Mouse (Mus musculus): ENCODE results near the gene Met. TPM values are rescaled to one million over a fixed set of nuclear protein-coding genes. Genes with fewer than 3 reads are reported as not detected.

Gene Met
- polyA plus RNA-seq, 1 experiment from 2014 or later: 12.3 TPM

DNA sequence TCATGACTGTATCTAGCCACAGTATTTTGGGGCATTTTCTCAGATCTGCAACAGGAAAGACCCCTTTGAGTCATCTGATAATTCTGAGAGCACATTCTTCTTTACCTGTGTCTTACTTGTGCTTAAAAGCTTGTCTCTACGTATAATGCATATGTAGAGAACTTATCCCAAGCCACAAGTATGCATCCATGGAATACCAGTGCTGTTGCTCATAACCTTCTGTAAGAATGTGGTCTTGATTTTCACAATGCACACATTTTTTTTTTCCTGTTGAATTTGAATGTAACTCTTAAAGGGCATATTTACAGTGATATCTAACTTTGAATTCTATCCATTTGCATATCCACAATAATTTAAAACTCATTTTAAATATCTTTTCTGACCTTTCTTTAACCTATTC, 31.8 kb downstream of the Met start:
- ATAC-seq (ENCODE audit: insufficient number of reproducible peaks, low FRiP score, low TSS enrichment, low read depth) (no peak), DNase-seq (ENCODE audit: low spot score) (no peak)
- no peak overlapping the region for H3K27ac ChIP-seq (replicated peaks; ENCODE audit: low read depth, low read length)
- no peaks in the 10 kb centered on the region for H3K36me3 ChIP-seq (ENCODE audit: control insufficient read depth, insufficient read depth, low read length)
- no peaks in the 10 kb centered on the region for H3K9me3 ChIP-seq (ENCODE audit: control insufficient read depth, low read length)
- no peak overlapping the region for H3K9ac ChIP-seq (ENCODE audit: low read length)
- H3K4me2 ChIP-seq (ENCODE audit: low read depth, severe bottlenecking): no peak overlapping the region
- H3K4me3 ChIP-seq (ENCODE audit: low read depth, low read length): no peak overlapping the region
- H3K4me1 ChIP-seq (ENCODE audit: control insufficient read depth, insufficient read depth, low read length): peaks cover 7% of the 10 kb centered on the region; the same call in 1 of the 2 replicates
- WGBS: 88% methylated on average over 1 of the region's 1 CpGs
- no peaks in the 10 kb centered on the region for H3K27me3 ChIP-seq (ENCODE audit: control insufficient read depth, insufficient read depth, low read length)

DNA sequence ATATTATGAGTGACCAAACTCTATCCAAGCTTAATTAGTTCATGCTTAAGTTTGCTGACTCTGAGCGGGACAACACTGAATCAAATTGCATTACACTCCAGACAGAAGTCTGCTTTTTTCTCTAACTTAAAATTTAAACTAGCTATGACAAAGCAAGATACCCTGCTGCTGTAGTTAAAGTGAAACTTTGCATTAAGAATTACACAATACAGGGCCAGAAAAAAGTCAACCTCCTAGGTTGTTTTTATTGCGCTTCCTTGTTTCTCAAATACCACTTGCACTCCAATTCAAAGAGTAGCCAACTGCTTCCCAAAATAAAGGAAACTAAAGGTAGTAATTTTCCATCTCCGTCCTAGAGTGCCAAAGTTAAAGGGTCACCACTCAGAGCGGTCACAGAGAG, 33.8 kb downstream of the Met start:
- Histone ChIP-seq H3K27me3 (ENCODE audit: control insufficient read depth, insufficient read depth, low read length) (no peaks in the 10 kb centered on the region), H3K27ac (replicated peaks; ENCODE audit: low read depth, low read length) (no peak overlapping the region), H3K9me3 (ENCODE audit: control insufficient read depth, low read length) (no peaks in the 10 kb centered on the region), H3K4me2 (ENCODE audit: low read depth, severe bottlenecking) (no peak overlapping the region), H3K36me3 (ENCODE audit: control insufficient read depth, insufficient read depth, low read length) (no peaks in the 10 kb centered on the region), H3K4me1 (ENCODE audit: control insufficient read depth, insufficient read depth, low read length) (peaks cover 4% of the 10 kb centered on the region; the same call in 1 of the 2 replicates), H3K4me3 (ENCODE audit: low read depth, low read length) (no peak overlapping the region), H3K9ac (ENCODE audit: low read length) (no peak overlapping the region)
- ATAC-seq (ENCODE audit: insufficient number of reproducible peaks, low FRiP score, low TSS enrichment, low read depth) (no peak), DNase-seq (ENCODE audit: low spot score) (no peak)
- WGBS: 56% methylated on average over 4 of the region's 4 CpGs

DNA sequence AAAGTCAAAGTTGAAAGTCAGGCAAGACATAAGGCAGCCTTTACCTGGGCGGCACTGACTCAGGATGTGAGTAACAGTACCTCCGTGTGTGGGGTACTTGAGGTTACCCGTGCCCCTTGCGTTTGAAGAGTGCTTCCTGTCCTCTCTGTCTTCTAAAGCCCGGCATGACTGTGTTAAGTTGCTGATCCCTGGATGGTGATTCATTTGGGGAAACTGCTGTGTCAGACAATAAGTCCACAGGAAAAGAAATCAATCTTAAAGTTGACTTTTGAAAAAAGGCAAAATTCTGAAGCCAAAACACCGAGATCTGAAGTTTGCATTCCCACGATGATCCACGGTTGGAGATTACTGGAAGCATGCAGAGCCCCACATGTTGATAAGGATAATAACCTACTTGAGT, 35.2 kb downstream of the Met start:
- DNase-seq (ENCODE audit: low spot score) (no peak), ATAC-seq (ENCODE audit: insufficient number of reproducible peaks, low FRiP score, low TSS enrichment, low read depth) (no peak)

DNA sequence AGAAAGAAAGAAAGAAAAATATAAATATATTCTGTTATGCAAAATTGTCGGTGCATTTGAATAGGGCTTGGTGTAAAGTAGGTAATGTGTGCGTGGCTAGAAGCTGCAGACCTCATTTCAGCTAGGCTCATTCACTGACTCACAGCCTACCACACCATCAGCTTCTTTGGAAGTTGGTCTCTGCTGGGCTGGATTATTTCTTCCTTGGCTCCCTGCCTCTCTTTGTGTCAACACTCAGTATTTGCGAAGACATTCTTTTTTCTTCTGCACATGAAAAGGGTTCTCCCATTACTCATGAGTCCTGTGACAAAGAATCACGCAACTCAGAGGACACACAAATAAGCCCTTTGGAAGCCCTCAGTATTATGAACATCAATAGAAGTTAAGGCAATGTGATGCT, 37.8 kb downstream of the Met start:
- 88% methylated on average over 4 of the region's 4 CpGs for WGBS
- Histone ChIP-seq H3K4me3 (ENCODE audit: low read depth, low read length) (no peak overlapping the region), H3K27ac (replicated peaks; ENCODE audit: low read depth, low read length) (no peak overlapping the region), H3K4me1 (ENCODE audit: control insufficient read depth, insufficient read depth, low read length) (peaks cover 4% of the 10 kb centered on the region; the same call in 1 of the 2 replicates), H3K9ac (ENCODE audit: low read length) (no peak overlapping the region), H3K27me3 (ENCODE audit: control insufficient read depth, insufficient read depth, low read length) (no peaks in the 10 kb centered on the region), H3K36me3 (ENCODE audit: control insufficient read depth, insufficient read depth, low read length) (no peaks in the 10 kb centered on the region), H3K9me3 (ENCODE audit: control insufficient read depth, low read length) (no peaks in the 10 kb centered on the region), H3K4me2 (ENCODE audit: low read depth, severe bottlenecking) (no peak overlapping the region)
- no peak for ATAC-seq (ENCODE audit: insufficient number of reproducible peaks, low FRiP score, low TSS enrichment, low read depth)
- DNase-seq (ENCODE audit: low spot score): no peak

More for the DNA sequence above, 35.2 kb downstream of the Met start:
- Histone ChIP-seq H3K27ac (replicated peaks; ENCODE audit: low read depth, low read length) (no peak overlapping the region), H3K4me3 (ENCODE audit: low read depth, low read length) (no peak overlapping the region), H3K4me1 (ENCODE audit: control insufficient read depth, insufficient read depth, low read length) (peaks cover 4% of the 10 kb centered on the region; the same call in 1 of the 2 replicates), H3K27me3 (ENCODE audit: control insufficient read depth, insufficient read depth, low read length) (no peaks in the 10 kb centered on the region), H3K9me3 (ENCODE audit: control insufficient read depth, low read length) (no peaks in the 10 kb centered on the region), H3K36me3 (ENCODE audit: control insufficient read depth, insufficient read depth, low read length) (no peaks in the 10 kb centered on the region), H3K9ac (ENCODE audit: low read length) (no peak overlapping the region), H3K4me2 (ENCODE audit: low read depth, severe bottlenecking) (no peak overlapping the region)
- WGBS: 87% methylated on average over 8 of the region's 8 CpGs

DNA sequence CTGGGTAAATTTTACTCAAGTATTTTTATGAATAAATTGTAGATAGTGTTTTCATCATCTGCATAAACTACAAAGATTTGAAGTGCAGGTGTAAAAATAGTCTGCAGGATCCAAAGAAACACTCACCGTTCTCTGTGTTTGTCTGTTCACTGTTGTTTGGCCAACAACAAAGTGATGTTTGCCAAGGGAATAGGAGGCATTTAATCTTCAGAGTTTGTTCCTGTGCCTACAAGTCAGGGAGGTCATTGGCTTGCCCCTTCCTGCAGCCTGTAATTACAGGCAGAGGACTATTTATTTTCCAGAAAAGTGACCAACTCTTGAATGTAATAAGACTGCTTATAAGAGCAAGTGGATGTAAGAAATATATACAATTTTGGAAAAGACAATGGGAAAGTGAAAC, 38.7 kb downstream of the Met start:
- Histone ChIP-seq H3K9ac (ENCODE audit: low read length) (no peak overlapping the region), H3K4me2 (ENCODE audit: low read depth, severe bottlenecking) (no peak overlapping the region), H3K36me3 (ENCODE audit: control insufficient read depth, insufficient read depth, low read length) (no peaks in the 10 kb centered on the region), H3K4me1 (ENCODE audit: control insufficient read depth, insufficient read depth, low read length) (no peaks in the 10 kb centered on the region), H3K27me3 (ENCODE audit: control insufficient read depth, insufficient read depth, low read length) (no peaks in the 10 kb centered on the region), H3K4me3 (ENCODE audit: low read depth, low read length) (no peak overlapping the region), H3K9me3 (ENCODE audit: control insufficient read depth, low read length) (no peaks in the 10 kb centered on the region), H3K27ac (replicated peaks; ENCODE audit: low read depth, low read length) (no peak overlapping the region)
- WGBS: 79% methylated on average over 1 of the region's 1 CpGs
- no peak for ATAC-seq (ENCODE audit: insufficient number of reproducible peaks, low FRiP score, low TSS enrichment, low read depth)
- DNase-seq (ENCODE audit: low spot score): no peak

DNA sequence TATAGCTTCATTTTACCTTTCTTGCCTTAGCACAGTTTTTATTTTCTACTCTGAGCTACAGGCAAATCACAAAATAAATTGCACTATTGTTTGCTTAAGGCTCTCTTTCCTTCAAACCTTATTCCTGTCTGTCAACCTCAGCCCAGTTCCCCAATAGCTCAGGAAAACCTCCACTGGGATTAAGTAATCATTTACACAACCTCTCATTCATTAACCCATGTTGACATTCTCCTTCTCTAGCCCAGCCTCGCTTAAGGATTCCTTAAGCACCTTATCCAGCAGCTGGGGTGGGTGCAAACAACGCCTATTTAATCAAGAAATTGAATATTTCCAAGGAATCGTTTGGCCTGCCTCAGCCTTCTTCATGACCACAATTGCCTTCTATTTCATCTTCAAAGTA, 40.1 kb downstream of the Met start:
- Histone ChIP-seq H3K9ac (ENCODE audit: low read length) (no peak overlapping the region), H3K4me2 (ENCODE audit: low read depth, severe bottlenecking) (no peak overlapping the region), H3K9me3 (ENCODE audit: control insufficient read depth, low read length) (no peaks in the 10 kb centered on the region), H3K36me3 (ENCODE audit: control insufficient read depth, insufficient read depth, low read length) (no peaks in the 10 kb centered on the region), H3K4me1 (ENCODE audit: control insufficient read depth, insufficient read depth, low read length) (no peaks in the 10 kb centered on the region), H3K4me3 (ENCODE audit: low read depth, low read length) (no peak overlapping the region), H3K27ac (replicated peaks; ENCODE audit: low read depth, low read length) (no peak overlapping the region), H3K27me3 (ENCODE audit: control insufficient read depth, insufficient read depth, low read length) (no peaks in the 10 kb centered on the region)
- no peak for DNase-seq (ENCODE audit: low spot score)
- WGBS: 78% methylated on average over 3 of the region's 3 CpGs
- no peak for ATAC-seq (ENCODE audit: insufficient number of reproducible peaks, low FRiP score, low TSS enrichment, low read depth)

DNA sequence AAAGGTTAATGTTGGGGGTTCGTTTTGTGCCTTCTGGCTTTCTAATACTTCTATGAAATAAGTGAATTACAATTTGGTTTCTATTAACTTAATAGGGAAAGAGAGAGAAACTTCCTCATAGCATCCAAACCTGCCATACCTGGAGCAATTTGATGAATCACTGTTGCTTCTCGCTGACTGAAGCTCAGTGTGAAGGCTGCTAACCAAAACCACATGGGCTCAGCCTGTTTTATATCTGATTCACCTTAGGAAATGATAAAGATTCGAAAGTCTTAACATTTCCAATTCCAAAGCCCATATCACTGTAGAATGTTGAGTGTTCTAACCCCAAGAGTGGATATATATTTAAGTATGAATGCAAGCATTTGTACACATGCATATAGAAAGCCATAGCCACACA, 41.9 kb downstream of the Met start:
- Histone ChIP-seq H3K4me2 (ENCODE audit: low read depth, severe bottlenecking) (no peak overlapping the region), H3K36me3 (ENCODE audit: control insufficient read depth, insufficient read depth, low read length) (no peaks in the 10 kb centered on the region), H3K9ac (ENCODE audit: low read length) (no peak overlapping the region), H3K9me3 (ENCODE audit: control insufficient read depth, low read length) (no peaks in the 10 kb centered on the region), H3K4me1 (ENCODE audit: control insufficient read depth, insufficient read depth, low read length) (no peaks in the 10 kb centered on the region), H3K27me3 (ENCODE audit: control insufficient read depth, insufficient read depth, low read length) (no peaks in the 10 kb centered on the region), H3K27ac (replicated peaks; ENCODE audit: low read depth, low read length) (no peak overlapping the region), H3K4me3 (ENCODE audit: low read depth, low read length) (no peak overlapping the region)
- no peak for ATAC-seq (ENCODE audit: insufficient number of reproducible peaks, low FRiP score, low TSS enrichment, low read depth)
- DNase-seq (ENCODE audit: low spot score): no peak
- 60% methylated on average over 3 of the region's 3 CpGs for WGBS

DNA sequence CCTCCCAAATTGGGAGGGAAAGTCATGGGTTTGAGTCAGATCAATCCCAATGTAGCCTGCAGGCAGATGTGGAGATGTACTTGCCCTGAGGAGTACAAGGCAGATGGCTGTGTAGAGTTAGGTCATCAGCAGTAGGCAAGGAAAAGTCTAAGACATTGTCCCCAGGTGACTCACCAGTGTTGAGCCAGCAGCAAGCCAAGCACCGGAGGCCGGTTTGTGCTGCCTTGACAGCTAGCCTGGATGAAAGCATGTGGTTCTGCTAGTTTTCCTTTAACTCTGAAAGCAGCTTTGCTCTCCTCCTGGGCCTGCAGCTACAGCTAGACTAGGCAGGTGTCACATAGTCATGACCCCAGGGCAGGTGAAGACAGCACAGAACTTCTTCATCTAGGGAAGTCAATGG, 43.2 kb downstream of the Met start:
- no peak overlapping the region for H3K4me3 ChIP-seq (ENCODE audit: low read depth, low read length)
- H3K27me3 ChIP-seq (ENCODE audit: control insufficient read depth, insufficient read depth, low read length): no peaks in the 10 kb centered on the region
- no peaks in the 10 kb centered on the region for H3K9me3 ChIP-seq (ENCODE audit: control insufficient read depth, low read length)
- WGBS: 92% methylated on average over 2 of the region's 2 CpGs
- no peaks in the 10 kb centered on the region for H3K4me1 ChIP-seq (ENCODE audit: control insufficient read depth, insufficient read depth, low read length)
- no peak overlapping the region for H3K9ac ChIP-seq (ENCODE audit: low read length)
- ATAC-seq (ENCODE audit: insufficient number of reproducible peaks, low FRiP score, low TSS enrichment, low read depth): no peak
- H3K36me3 ChIP-seq (ENCODE audit: control insufficient read depth, insufficient read depth, low read length): no peaks in the 10 kb centered on the region
- H3K27ac ChIP-seq (replicated peaks; ENCODE audit: low read depth, low read length): no peak overlapping the region
- H3K4me2 ChIP-seq (ENCODE audit: low read depth, severe bottlenecking): no peak overlapping the region
- no peak for DNase-seq (ENCODE audit: low spot score)

DNA sequence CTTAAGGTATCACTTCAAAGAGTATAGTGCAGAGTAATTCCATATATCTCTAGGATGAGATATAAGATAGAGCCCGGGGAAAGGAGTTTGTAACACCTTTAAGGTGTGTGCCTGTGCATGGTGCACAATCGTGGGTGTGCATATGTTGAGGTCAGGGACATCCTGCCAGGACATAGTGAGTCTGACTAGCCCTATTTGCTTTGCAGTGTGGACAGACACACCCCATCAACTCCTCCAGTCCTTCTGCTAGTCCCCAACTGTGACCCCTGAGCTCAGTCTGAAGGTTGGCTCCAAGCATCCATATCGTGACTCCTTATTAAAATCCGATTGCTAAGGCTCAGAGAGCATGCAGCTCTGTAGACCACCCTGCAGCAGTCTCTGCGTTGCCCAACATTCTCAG, 44.6 kb downstream of the Met start:
- Histone ChIP-seq H3K36me3 (ENCODE audit: control insufficient read depth, insufficient read depth, low read length) (no peaks in the 10 kb centered on the region), H3K9me3 (ENCODE audit: control insufficient read depth, low read length) (no peaks in the 10 kb centered on the region), H3K27me3 (ENCODE audit: control insufficient read depth, insufficient read depth, low read length) (no peaks in the 10 kb centered on the region), H3K9ac (ENCODE audit: low read length) (no peak overlapping the region), H3K27ac (replicated peaks; ENCODE audit: low read depth, low read length) (no peak overlapping the region), H3K4me1 (ENCODE audit: control insufficient read depth, insufficient read depth, low read length) (no peaks in the 10 kb centered on the region), H3K4me2 (ENCODE audit: low read depth, severe bottlenecking) (no peak overlapping the region), H3K4me3 (ENCODE audit: low read depth, low read length) (no peak overlapping the region)
- 77% methylated on average over 5 of the region's 5 CpGs for whole genome bisulfite sequencing
- DNase-seq (ENCODE audit: low spot score) (no peak), ATAC-seq (ENCODE audit: insufficient number of reproducible peaks, low FRiP score, low TSS enrichment, low read depth) (no peak)
